Mouse (Mus musculus): ENCODE measurements around the gene Abhd14b. TPM values are rescaled to one million over a fixed set of nuclear protein-coding genes. Genes with fewer than 3 reads are reported as not detected.

The Abhd14b gene
- polyA plus RNA-seq, 1 experiment from 2014 or later: 25.6 TPM

DNA sequence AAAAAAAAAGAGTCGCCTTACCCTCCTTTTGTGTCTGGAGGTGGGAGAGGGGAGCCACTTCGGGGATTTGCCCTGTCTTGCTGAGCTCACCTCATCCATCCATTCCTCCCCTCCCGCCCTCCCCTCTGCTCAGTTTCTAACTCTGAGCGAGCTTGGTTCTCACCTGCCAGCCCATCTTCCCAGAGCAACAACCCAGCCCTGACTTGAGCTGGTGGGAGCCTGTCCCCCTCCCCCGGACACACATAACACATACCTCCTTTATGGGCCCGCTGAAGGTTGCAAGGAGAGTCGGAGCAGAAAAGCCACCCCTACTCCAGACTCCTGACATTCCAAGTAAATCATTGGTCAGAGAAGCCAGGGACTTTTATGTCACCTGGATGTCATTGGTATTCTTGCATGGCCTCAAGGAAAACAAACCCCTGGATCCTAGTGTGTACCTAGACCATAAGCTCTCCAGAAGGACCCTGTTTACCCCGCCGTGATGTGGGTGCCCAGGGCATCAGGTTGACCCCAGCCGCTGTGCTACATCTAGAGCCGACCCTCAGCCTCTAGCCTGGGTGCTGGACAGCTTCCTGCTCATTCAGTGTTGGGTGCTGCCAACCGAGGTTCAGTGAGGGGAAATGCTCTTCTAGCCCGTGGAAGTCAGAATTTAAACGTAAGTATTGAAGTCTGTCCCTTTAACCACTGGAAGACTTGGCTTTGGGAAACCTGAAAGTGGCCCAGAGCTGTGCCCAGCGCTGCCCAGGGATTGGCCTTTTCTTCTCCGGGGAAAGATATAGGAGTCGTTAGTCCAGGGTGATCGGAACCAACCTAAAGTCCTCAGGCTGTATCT lies 26.0 kb upstream of the Abhd14b start:
- Histone ChIP-seq H3K36me3 (ENCODE audit: control insufficient read depth, insufficient read depth, low read length) (no peaks in the 10 kb centered on the region), H3K9ac (ENCODE audit: low read depth, low read length) (peak overlapping the region; percentile 28; the same call in 1 of the 2 replicates), H3K9me3 (ENCODE audit: control insufficient read depth, low read length) (no peaks in the 10 kb centered on the region), H3K4me3 (ENCODE audit: low read length) (no peak overlapping the region; the same call in 1 of the 2 replicates), H3K27ac (ENCODE audit: low read depth, low read length) (peak overlapping the region; percentile 47; the same call in 1 of the 2 replicates), H3K4me2 (replicated peaks; ENCODE audit: low read depth, low read length) (peak overlapping the region; percentile 38; the same call in 1 of the 2 replicates), H3K4me1 (ENCODE audit: control insufficient read depth, insufficient read depth, low read length) (peaks cover 41% of the 10 kb centered on the region), H3K27me3 (ENCODE audit: control insufficient read depth, insufficient read depth, low read length) (no peaks in the 10 kb centered on the region)
- ATAC-seq (ENCODE audit: low FRiP score, low TSS enrichment): peak; percentile 32
- WGBS: 5% methylated on average over 18 of the region's 18 CpGs

DNA sequence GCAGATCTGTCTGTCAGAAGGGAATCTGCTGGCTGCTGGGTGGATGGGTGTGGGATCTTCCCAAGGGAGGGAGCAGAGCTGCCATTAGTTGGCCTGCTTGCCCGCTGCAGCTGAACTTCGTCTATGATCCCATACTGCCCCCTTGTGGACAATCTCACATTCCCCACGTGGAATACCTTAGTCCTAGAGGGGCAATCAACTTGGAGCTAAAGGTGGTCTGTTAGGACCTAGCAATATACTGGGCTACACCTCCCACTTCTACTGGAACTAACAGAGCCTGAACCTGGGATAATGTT lies 25.4 kb upstream of the Abhd14b start:
- 0% methylated on average over 3 of the region's 3 CpGs for WGBS
- ATAC-seq (ENCODE audit: low FRiP score, low TSS enrichment): peak; percentile 71
- H3K9me3 ChIP-seq (ENCODE audit: control insufficient read depth, low read length): no peaks in the 10 kb centered on the region
- H3K4me2 ChIP-seq (replicated peaks; ENCODE audit: low read depth, low read length): peak overlapping the region; percentile 38; the same call in 1 of the 2 replicates
- H3K4me3 ChIP-seq (ENCODE audit: low read length): no peak overlapping the region
- H3K9ac ChIP-seq (ENCODE audit: low read depth, low read length): peak overlapping the region; percentile 28; the same call in 1 of the 2 replicates
- H3K27me3 ChIP-seq (ENCODE audit: control insufficient read depth, insufficient read depth, low read length): no peaks in the 10 kb centered on the region
- peaks cover 41% of the 10 kb centered on the region for H3K4me1 ChIP-seq (ENCODE audit: control insufficient read depth, insufficient read depth, low read length)
- no peaks in the 10 kb centered on the region for H3K36me3 ChIP-seq (ENCODE audit: control insufficient read depth, insufficient read depth, low read length)
- no peak overlapping the region for H3K27ac ChIP-seq (ENCODE audit: low read depth, low read length)

DNA sequence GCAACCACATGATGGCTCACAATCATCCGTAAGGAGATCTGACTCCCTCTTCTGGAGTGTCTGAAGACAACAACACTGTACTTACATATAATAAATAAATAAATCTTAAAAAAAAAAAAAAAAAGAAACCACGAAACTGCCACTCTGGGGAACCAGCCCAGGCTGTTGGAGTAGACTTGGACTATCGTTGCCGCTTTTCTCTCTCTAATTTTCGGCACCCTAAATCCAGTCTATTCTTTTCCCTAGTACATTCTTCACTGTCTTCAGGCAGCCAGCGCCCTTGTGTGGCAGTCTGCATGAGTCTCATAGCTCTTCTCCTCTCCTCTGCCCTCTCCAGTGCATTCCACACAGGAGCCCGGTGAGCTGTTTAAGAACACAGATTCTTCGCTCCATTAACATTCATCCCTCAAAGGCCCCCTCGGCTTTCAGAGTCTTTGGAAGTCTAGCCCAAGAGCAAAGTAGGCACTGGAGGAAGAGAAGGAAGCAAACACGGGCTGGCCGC lies 18.5 kb upstream of the Abhd14b start:
- Histone ChIP-seq H3K9me3 (ENCODE audit: control insufficient read depth, low read length) (no peaks in the 10 kb centered on the region), H3K27me3 (ENCODE audit: control insufficient read depth, insufficient read depth, low read length) (no peaks in the 10 kb centered on the region), H3K9ac (ENCODE audit: low read depth, low read length) (peak overlapping the region; percentile 58), H3K27ac (ENCODE audit: low read depth, low read length) (peak overlapping the region; percentile 99), H3K4me2 (replicated peaks; ENCODE audit: low read depth, low read length) (peak overlapping the region; percentile 64), H3K36me3 (ENCODE audit: control insufficient read depth, insufficient read depth, low read length) (peaks cover 31% of the 10 kb centered on the region), H3K4me1 (ENCODE audit: control insufficient read depth, insufficient read depth, low read length) (peaks cover 5% of the 10 kb centered on the region; the same call in 1 of the 2 replicates), H3K4me3 (ENCODE audit: low read length) (peak overlapping the region; percentile 91)
- 20% methylated on average over 11 of the region's 11 CpGs for WGBS
- ATAC-seq (ENCODE audit: low FRiP score, low TSS enrichment): peak; percentile 65

DNA sequence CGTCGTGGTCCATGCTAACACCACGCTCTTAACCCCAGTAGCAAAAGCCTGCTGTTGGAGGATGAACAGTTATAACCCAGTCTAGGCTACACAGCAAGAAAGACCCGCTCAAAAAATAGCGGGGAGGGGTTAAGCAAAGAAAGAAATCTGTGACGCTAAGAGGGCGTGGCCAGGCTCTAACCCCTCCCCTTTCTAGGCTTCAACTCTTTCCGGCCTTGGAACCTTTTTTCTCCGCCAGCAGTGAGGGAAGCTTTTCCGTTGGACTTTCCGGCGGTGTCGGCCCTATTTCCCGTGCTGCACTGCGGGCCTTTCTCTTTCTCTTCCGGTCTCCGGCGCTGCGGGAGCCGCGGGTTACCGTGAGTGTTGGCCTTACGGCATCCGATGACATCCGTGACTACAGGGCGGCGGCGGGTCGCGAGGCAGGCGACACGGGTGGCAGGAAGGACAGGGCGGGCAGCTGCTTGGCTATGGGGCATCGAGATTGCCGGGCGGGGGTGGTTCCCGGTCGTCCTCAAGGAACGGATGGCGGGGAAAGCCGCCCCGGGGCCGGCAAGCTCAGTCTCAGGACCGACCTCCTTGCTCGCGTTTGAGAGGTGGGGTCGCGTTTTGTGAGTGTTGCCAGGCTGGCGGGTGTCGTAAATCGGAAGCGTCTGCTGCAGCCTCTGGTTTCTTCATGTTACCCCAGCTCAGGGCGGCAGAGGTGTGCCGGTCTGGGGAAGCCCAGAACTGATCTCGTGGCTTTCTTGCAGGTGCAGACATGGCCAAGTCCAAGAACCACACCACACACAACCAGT lies 17.8 kb upstream of the Abhd14b start, which contains the start of gene Rpl29:
Rpl29 (plus strand) TSS at position 234 of the 794 bp plus-strand sequence.
- Histone ChIP-seq H3K9ac (ENCODE audit: low read depth, low read length) (peak within 1 kb of the TSS; percentile 99), H3K4me3 (ENCODE audit: low read length) (peak within 1 kb of the TSS; percentile 91), H3K36me3 (ENCODE audit: control insufficient read depth, insufficient read depth, low read length) (peaks cover 35% of the 10 kb centered on the region), H3K9me3 (ENCODE audit: control insufficient read depth, low read length) (no peaks in the 10 kb centered on the region), H3K4me2 (replicated peaks; ENCODE audit: low read depth, low read length) (peak within 1 kb of the TSS; percentile 81), H3K27me3 (ENCODE audit: control insufficient read depth, insufficient read depth, low read length) (no peaks in the 10 kb centered on the region), H3K4me1 (ENCODE audit: control insufficient read depth, insufficient read depth, low read length) (peaks cover 5% of the 10 kb centered on the region; the same call in 1 of the 2 replicates), H3K27ac (ENCODE audit: low read depth, low read length) (peak within 1 kb of the TSS; percentile 99)
- peak; percentile 91 for ATAC-seq (ENCODE audit: low FRiP score, low TSS enrichment)
- WGBS: under 1% methylated on average over 55 of the region's 55 CpGs

DNA sequence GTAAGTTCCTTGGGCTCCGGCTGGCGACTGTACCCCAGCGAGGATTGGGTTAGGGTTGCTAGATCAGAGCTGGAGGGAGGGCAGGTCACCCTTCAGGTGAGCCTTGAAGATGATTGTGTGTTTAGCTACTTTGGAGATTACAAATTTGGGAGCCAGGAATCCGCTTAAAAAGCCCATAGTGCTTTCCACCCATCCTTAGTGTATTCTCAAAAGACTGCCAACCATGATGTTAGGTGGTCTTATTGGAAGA lies 17.3 kb upstream of the Abhd14b start:
- 5% methylated on average over 4 of the region's 4 CpGs for whole genome bisulfite sequencing
- H3K27ac ChIP-seq (ENCODE audit: low read depth, low read length): peak overlapping the region; percentile 99
- ATAC-seq (ENCODE audit: low FRiP score, low TSS enrichment): no peak

DNA sequence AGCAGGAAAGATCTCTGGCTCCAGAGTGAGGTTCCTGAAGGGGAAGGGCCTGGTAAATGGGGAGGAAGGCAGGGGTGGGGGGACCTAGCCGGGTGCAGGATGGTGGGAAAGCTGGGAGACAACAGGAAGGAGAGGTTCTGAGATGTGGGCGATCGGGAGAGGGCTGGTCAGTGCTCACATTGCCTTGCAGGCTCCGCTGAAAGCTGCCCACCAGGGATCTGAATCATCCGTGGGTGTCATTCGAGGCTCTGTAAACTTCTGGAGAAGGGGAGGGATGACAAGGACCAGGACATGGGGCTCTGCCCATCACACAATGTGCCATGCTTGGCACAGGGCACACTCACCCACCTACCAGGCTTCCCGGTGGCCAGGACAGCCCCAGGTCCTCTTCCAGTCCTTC lies 13.9 kb upstream of the Abhd14b start:
- Histone ChIP-seq H3K9me3 (ENCODE audit: control insufficient read depth, low read length) (no peaks in the 10 kb centered on the region), H3K27ac (ENCODE audit: low read depth, low read length) (no peak overlapping the region), H3K9ac (ENCODE audit: low read depth, low read length) (no peak overlapping the region), H3K4me3 (ENCODE audit: low read length) (no peak overlapping the region), H3K36me3 (ENCODE audit: control insufficient read depth, insufficient read depth, low read length) (peaks cover 35% of the 10 kb centered on the region), H3K4me1 (ENCODE audit: control insufficient read depth, insufficient read depth, low read length) (peaks cover 16% of the 10 kb centered on the region), H3K27me3 (ENCODE audit: control insufficient read depth, insufficient read depth, low read length) (no peaks in the 10 kb centered on the region), H3K4me2 (replicated peaks; ENCODE audit: low read depth, low read length) (no peak overlapping the region)
- ATAC-seq (ENCODE audit: low FRiP score, low TSS enrichment): no peak
- WGBS: 68% methylated on average over 7 of the region's 7 CpGs

More for the DNA sequence above, 17.3 kb upstream of the Abhd14b start:
- Histone ChIP-seq H3K4me1 (ENCODE audit: control insufficient read depth, insufficient read depth, low read length) (peaks cover 5% of the 10 kb centered on the region; the same call in 1 of the 2 replicates), H3K4me2 (replicated peaks; ENCODE audit: low read depth, low read length) (peak overlapping the region; percentile 81), H3K9ac (ENCODE audit: low read depth, low read length) (peak overlapping the region; percentile 99), H3K9me3 (ENCODE audit: control insufficient read depth, low read length) (no peaks in the 10 kb centered on the region), H3K36me3 (ENCODE audit: control insufficient read depth, insufficient read depth, low read length) (peaks cover 35% of the 10 kb centered on the region), H3K4me3 (ENCODE audit: low read length) (peak overlapping the region; percentile 91), H3K27me3 (ENCODE audit: control insufficient read depth, insufficient read depth, low read length) (no peaks in the 10 kb centered on the region)

DNA sequence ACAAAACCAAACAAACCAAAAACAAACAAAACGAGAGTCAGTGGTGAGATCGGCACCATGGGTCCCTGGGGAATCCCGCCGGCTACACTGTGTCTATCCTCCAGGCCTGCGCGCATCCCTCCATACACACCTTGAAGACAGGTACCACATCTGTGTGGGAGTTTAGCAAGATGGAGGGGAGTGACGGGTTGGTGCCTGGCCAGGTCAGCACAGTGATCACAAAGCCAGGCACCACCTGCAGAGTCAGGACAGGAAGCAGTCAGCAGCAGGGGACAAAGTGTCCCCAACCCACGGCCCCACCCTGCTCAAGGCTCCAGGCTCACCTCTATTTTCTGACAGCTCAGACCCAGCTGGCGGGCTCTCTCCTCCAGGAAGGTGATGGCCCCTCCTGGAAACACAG lies 10.7 kb upstream of the Abhd14b start:
- no peaks in the 10 kb centered on the region for H3K27me3 ChIP-seq (ENCODE audit: control insufficient read depth, insufficient read depth, low read length)
- H3K36me3 ChIP-seq (ENCODE audit: control insufficient read depth, insufficient read depth, low read length): peaks cover 26% of the 10 kb centered on the region
- no peak overlapping the region for H3K4me2 ChIP-seq (replicated peaks; ENCODE audit: low read depth, low read length)
- no peak overlapping the region for H3K27ac ChIP-seq (ENCODE audit: low read depth, low read length)
- no peak overlapping the region for H3K9ac ChIP-seq (ENCODE audit: low read depth, low read length)
- no peak for ATAC-seq (ENCODE audit: low FRiP score, low TSS enrichment)
- 78% methylated on average over 9 of the region's 9 CpGs for WGBS
- no peaks in the 10 kb centered on the region for H3K9me3 ChIP-seq (ENCODE audit: control insufficient read depth, low read length)
- no peak overlapping the region for H3K4me3 ChIP-seq (ENCODE audit: low read length)
- H3K4me1 ChIP-seq (ENCODE audit: control insufficient read depth, insufficient read depth, low read length): peaks cover 17% of the 10 kb centered on the region

DNA sequence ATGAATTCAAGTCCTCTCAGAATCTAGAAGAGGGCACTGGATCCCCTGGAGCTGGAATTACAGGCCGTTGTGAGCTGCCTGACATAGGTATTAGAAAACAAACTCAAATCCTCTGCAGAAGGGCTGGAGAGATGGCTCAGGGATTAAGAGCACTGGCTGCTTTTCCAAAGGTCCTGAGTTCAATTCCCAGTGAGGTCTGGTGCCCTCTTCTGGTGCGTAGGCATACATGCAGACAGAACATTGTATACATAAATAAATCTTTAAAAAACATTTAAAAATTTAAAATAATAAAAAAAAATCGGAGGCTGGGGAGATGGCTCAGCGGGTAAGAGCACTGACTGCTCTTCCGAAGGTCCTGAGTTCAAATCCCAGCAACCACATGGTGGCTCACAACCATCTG lies 4.6 kb upstream of the Abhd14b start:
- ATAC-seq (ENCODE audit: low FRiP score, low TSS enrichment): no peak
- WGBS: 79% methylated on average over 5 of the region's 5 CpGs
- no peaks in the 10 kb centered on the region for H3K36me3 ChIP-seq (ENCODE audit: control insufficient read depth, insufficient read depth, low read length)

DNA sequence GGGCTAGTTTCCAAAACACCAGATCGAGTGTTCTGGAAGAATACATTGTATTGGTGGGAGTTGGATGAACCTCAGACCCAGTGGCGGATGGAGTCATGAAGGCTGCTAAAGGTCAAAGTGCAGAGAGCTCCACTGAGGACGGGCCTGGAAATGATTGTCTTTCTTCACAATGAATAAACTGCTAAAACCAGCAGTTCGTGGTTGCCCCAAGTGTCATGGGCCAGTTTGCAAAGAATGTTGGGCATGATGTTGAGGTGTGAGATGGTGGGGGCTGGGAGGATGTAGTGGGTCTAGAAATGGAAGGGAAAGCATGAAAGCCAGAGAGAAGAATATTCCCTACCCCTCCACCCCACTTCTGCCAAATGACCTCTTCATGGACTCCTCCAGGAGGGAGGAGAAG lies 2.4 kb upstream of the Abhd14b start:
- no peak overlapping the region for H3K4me3 ChIP-seq (ENCODE audit: low read length)
- H3K9ac ChIP-seq (ENCODE audit: low read depth, low read length): no peak overlapping the region
- H3K4me2 ChIP-seq (replicated peaks; ENCODE audit: low read depth, low read length): no peak overlapping the region
- no peak for ATAC-seq (ENCODE audit: low FRiP score, low TSS enrichment)
- WGBS: 66% methylated on average over 4 of the region's 4 CpGs
- H3K27me3 ChIP-seq (ENCODE audit: control insufficient read depth, insufficient read depth, low read length): no peaks in the 10 kb centered on the region
- no peaks in the 10 kb centered on the region for H3K9me3 ChIP-seq (ENCODE audit: control insufficient read depth, low read length)
- H3K36me3 ChIP-seq (ENCODE audit: control insufficient read depth, insufficient read depth, low read length): no peaks in the 10 kb centered on the region
- no peak overlapping the region for H3K27ac ChIP-seq (ENCODE audit: low read depth, low read length)
- peaks cover 35% of the 10 kb centered on the region for H3K4me1 ChIP-seq (ENCODE audit: control insufficient read depth, insufficient read depth, low read length)

More for the DNA sequence above, 4.6 kb upstream of the Abhd14b start:
- H3K27me3 ChIP-seq (ENCODE audit: control insufficient read depth, insufficient read depth, low read length): no peaks in the 10 kb centered on the region
- no peak overlapping the region for H3K4me3 ChIP-seq (ENCODE audit: low read length)
- no peak overlapping the region for H3K27ac ChIP-seq (ENCODE audit: low read depth, low read length)
- H3K4me2 ChIP-seq (replicated peaks; ENCODE audit: low read depth, low read length): no peak overlapping the region
- H3K9ac ChIP-seq (ENCODE audit: low read depth, low read length): no peak overlapping the region
- peaks cover 25% of the 10 kb centered on the region for H3K4me1 ChIP-seq (ENCODE audit: control insufficient read depth, insufficient read depth, low read length)
- no peaks in the 10 kb centered on the region for H3K9me3 ChIP-seq (ENCODE audit: control insufficient read depth, low read length)
